Mouse (Mus musculus): Measurements from ENCODE around the gene Rnf151. TPM values are rescaled to one million over a fixed set of nuclear protein-coding genes. Genes with fewer than 3 reads are reported as not detected.
"Not testable (repeated sequence)": the region's sequence is repeated elsewhere in the genome, so short reads cannot be mapped to it uniquely, and the experiment has no call there.

Rnf151 gene
- polyA plus RNA-seq, 1 experiment from 2014 or later, result 0.18 TPM

GRCm38 (mm10) chr17:24670246-24670844 lies 47.5 kb downstream of the Rnf151 start:
- H3K27me3 ChIP-seq, result no peaks in the 10 kb centered on the region
- H3K4me1 ChIP-seq, result peaks cover 29% of the 10 kb centered on the region
- peak overlapping the region; percentile 88 for H3K27ac ChIP-seq
- no peak for ATAC-seq (ENCODE audit: low FRiP score)
- no peaks in the 10 kb centered on the region for H3K36me3 ChIP-seq
- WGBS, result 12% methylated on average over 8 of the region's 8 CpGs
- peak overlapping the region; percentile 98 for H3K9ac ChIP-seq
- no peaks in the 10 kb centered on the region for H3K9me3 ChIP-seq (replicated peaks)
- peak overlapping the region; percentile 98 for H3K4me3 ChIP-seq
- H3K4me2 ChIP-seq (replicated peaks), result peak overlapping the region; percentile 71

GRCm38 (mm10) chr17:24669545-24670245 lies 48.2 kb downstream of the Rnf151 start, which contains the start of gene Zfp598:
TSS of gene Zfp598 (plus strand) at chr17:24669687.
- no peaks in the 10 kb centered on the region for H3K9me3 ChIP-seq (replicated peaks)
- peak within 1 kb of the TSS; percentile 71 for H3K4me2 ChIP-seq (replicated peaks)
- WGBS, result 1% methylated on average over 56 of the region's 80 CpGs

GRCm38 (mm10) chr17:24669214-24669544 lies 48.7 kb downstream of the Rnf151 start:
- Histone ChIP-seq H3K9ac (peak overlapping the region; percentile 98), H3K4me2 (replicated peaks) (peak overlapping the region; percentile 71), H3K4me3 (peak overlapping the region; percentile 98), H3K27ac (peak overlapping the region; percentile 88), H3K4me1 (peaks cover 29% of the 10 kb centered on the region)
- not testable (repeated sequence) for H3K27me3 ChIP-seq; H3K9me3 ChIP-seq (replicated peaks); H3K36me3 ChIP-seq
- peak; percentile 39 for ATAC-seq (ENCODE audit: low FRiP score)
- WGBS, result 11% methylated on average over 15 of the region's 15 CpGs

More at GRCm38 (mm10) chr17:24669545-24670245, 48.2 kb downstream of the Rnf151 start, which contains the start of gene Zfp598:
- ATAC-seq (ENCODE audit: low FRiP score), result peak; percentile 99
- H3K4me1 ChIP-seq, result peaks cover 29% of the 10 kb centered on the region
- H3K36me3 ChIP-seq, result no peaks in the 10 kb centered on the region
- H3K4me3 ChIP-seq, result peak within 1 kb of the TSS; percentile 98
- H3K27me3 ChIP-seq, result no peaks in the 10 kb centered on the region
- H3K9ac ChIP-seq, result peak within 1 kb of the TSS; percentile 98
- H3K27ac ChIP-seq, result peak within 1 kb of the TSS; percentile 88

- Histone ChIP-seq H3K4me3 (no peak overlapping the region), H3K27me3 (no peaks in the 10 kb centered on the region), H3K9me3 (replicated peaks) (no peaks in the 10 kb centered on the region), H3K36me3 (no peaks in the 10 kb centered on the region), H3K9ac (no peak overlapping the region), H3K4me1 (peaks cover 29% of the 10 kb centered on the region), H3K4me2 (replicated peaks) (no peak overlapping the region), H3K27ac (no peak overlapping the region)
- WGBS, result 33% methylated on average over 6 of the region's 6 CpGs
- no peak for ATAC-seq (ENCODE audit: low FRiP score)
Measured at GRCm38 (mm10) chr17:24667416-24667815, 50.4 kb downstream of the Rnf151 start.

GRCm38 (mm10) chr17:24667011-24667410 lies 50.9 kb downstream of the Rnf151 start:
- not testable (repeated sequence) for H3K27ac ChIP-seq; H3K36me3 ChIP-seq; H3K4me3 ChIP-seq; H3K27me3 ChIP-seq; ATAC-seq (ENCODE audit: low FRiP score); H3K4me2 ChIP-seq (replicated peaks); H3K9me3 ChIP-seq (replicated peaks); H3K9ac ChIP-seq
- peaks cover 25% of the 10 kb centered on the region for H3K4me1 ChIP-seq
- 70% methylated on average over 7 of the region's 7 CpGs for WGBS

Other genes with a start within 250 kb of the Rnf151 start
- 35.3 and 39.4 TPM in 2 replicates for gene E4f1, start 247.8 kb downstream of the Rnf151 start, polyA plus RNA-seq (2016; fragmentation: Nextera tagmentation; extraction: Ambion mirVana)
- 52.5 and 57.3 TPM in 2 replicates for gene Pgp, start 247.7 kb downstream of the Rnf151 start, polyA plus RNA-seq (2016; fragmentation: Nextera tagmentation; extraction: Ambion mirVana)
- 1.2 TPM in 1 of 2 replicates, not detected in the other for gene Bricd5, start 244.2 kb downstream of the Rnf151 start, polyA plus RNA-seq (2016; fragmentation: Nextera tagmentation; extraction: Ambion mirVana)
- gene Mlst8, start 239.0 kb downstream of the Rnf151 start, polyA plus RNA-seq (2016; fragmentation: Nextera tagmentation; extraction: Ambion mirVana), result 35.2 and 36.9 TPM in 2 replicates
- 24.2 and 25.0 TPM in 2 replicates for gene Caskin1, start 229.5 kb downstream of the Rnf151 start, polyA plus RNA-seq (2016; fragmentation: Nextera tagmentation; extraction: Ambion mirVana)
- gene Traf7, start 190.1 kb downstream of the Rnf151 start, polyA plus RNA-seq (2016; fragmentation: Nextera tagmentation; extraction: Ambion mirVana), result 86.5 and 87.0 TPM in 2 replicates
- gene Rab26, start 183.9 kb downstream of the Rnf151 start, polyA plus RNA-seq (2016; fragmentation: Nextera tagmentation; extraction: Ambion mirVana), result 2.1 and 2.8 TPM in 2 replicates
- 20.5 and 25.5 TPM in 2 replicates for gene Pkd1, start 168.2 kb downstream of the Rnf151 start, polyA plus RNA-seq (2016; fragmentation: Nextera tagmentation; extraction: Ambion mirVana)
- 85.5 and 86.2 TPM in 2 replicates for gene Tsc2, start 85.4 kb downstream of the Rnf151 start, polyA plus RNA-seq (2016; fragmentation: Nextera tagmentation; extraction: Ambion mirVana)
- gene Nthl1, start 85.4 kb downstream of the Rnf151 start, polyA plus RNA-seq (2016; fragmentation: Nextera tagmentation; extraction: Ambion mirVana), result 14.4 and 15.7 TPM in 2 replicates
- 39.2 and 39.6 TPM in 2 replicates for gene Slc9a3r2, start 67.7 kb downstream of the Rnf151 start, polyA plus RNA-seq (2016; fragmentation: Nextera tagmentation; extraction: Ambion mirVana)
- gene Npw, start 59.6 kb downstream of the Rnf151 start, polyA plus RNA-seq (2016; fragmentation: Nextera tagmentation; extraction: Ambion mirVana), result not detected in 2 replicates
- gene Zfp598, start 48.4 kb downstream of the Rnf151 start, polyA plus RNA-seq (2016; fragmentation: Nextera tagmentation; extraction: Ambion mirVana), result 23.0 and 25.2 TPM in 2 replicates
- gene Syngr3, start 28.1 kb downstream of the Rnf151 start, polyA plus RNA-seq (2016; fragmentation: Nextera tagmentation; extraction: Ambion mirVana), result 30.6 and 32.1 TPM in 2 replicates
- 42.2 and 42.4 TPM in 2 replicates for gene Gfer, start 21.9 kb downstream of the Rnf151 start, polyA plus RNA-seq (2016; fragmentation: Nextera tagmentation; extraction: Ambion mirVana)
- 3.6 and 4.8 TPM in 2 replicates for gene Noxo1, start 21.8 kb downstream of the Rnf151 start, polyA plus RNA-seq (2016; fragmentation: Nextera tagmentation; extraction: Ambion mirVana)
- gene Tbl3, start 10.4 kb downstream of the Rnf151 start, polyA plus RNA-seq (2016; fragmentation: Nextera tagmentation; extraction: Ambion mirVana), result 76.9 and 79.7 TPM in 2 replicates
- gene Rps2, start 53 bp upstream of the Rnf151 start, polyA plus RNA-seq (2016; fragmentation: Nextera tagmentation; extraction: Ambion mirVana), result 795 and 841 TPM in 2 replicates
- gene Ndufb10, start 6.4 kb upstream of the Rnf151 start, polyA plus RNA-seq (2016; fragmentation: Nextera tagmentation; extraction: Ambion mirVana), result 199 and 214 TPM in 2 replicates
- gene Rpl3l, start 9.8 kb upstream of the Rnf151 start, polyA plus RNA-seq (2016; fragmentation: Nextera tagmentation; extraction: Ambion mirVana), result not detected in 2 replicates
- gene Msrb1, start 18.6 kb upstream of the Rnf151 start, polyA plus RNA-seq (2016; fragmentation: Nextera tagmentation; extraction: Ambion mirVana), result 21.8 and 22.6 TPM in 2 replicates
- gene Hs3st6, start 34.9 kb upstream of the Rnf151 start, polyA plus RNA-seq (2016; fragmentation: Nextera tagmentation; extraction: Ambion mirVana), result 2.5 and 4.8 TPM in 2 replicates
- not detected in 2 replicates for gene Meiob, start 86.2 kb upstream of the Rnf151 start, polyA plus RNA-seq (2016; fragmentation: Nextera tagmentation; extraction: Ambion mirVana)
- 32.3 and 32.4 TPM in 2 replicates for gene Hagh, start 122.1 kb upstream of the Rnf151 start, polyA plus RNA-seq (2016; fragmentation: Nextera tagmentation; extraction: Ambion mirVana)
- 18.6 and 20.9 TPM in 2 replicates for gene Fahd1, start 132.3 kb upstream of the Rnf151 start, polyA plus RNA-seq (2016; fragmentation: Nextera tagmentation; extraction: Ambion mirVana)
- 0.23 and 0.36 TPM in 2 replicates for gene Igfals, start 147.9 kb upstream of the Rnf151 start, polyA plus RNA-seq (2016; fragmentation: Nextera tagmentation; extraction: Ambion mirVana)
- 62.3 and 63.5 TPM in 2 replicates for gene Nubp2, start 168.3 kb upstream of the Rnf151 start, polyA plus RNA-seq (2016; fragmentation: Nextera tagmentation; extraction: Ambion mirVana)
- gene Spsb3, start 168.6 kb upstream of the Rnf151 start, polyA plus RNA-seq (2016; fragmentation: Nextera tagmentation; extraction: Ambion mirVana), result 51.5 and 54.8 TPM in 2 replicates
- gene Eme2, start 177.0 kb upstream of the Rnf151 start, polyA plus RNA-seq (2016; fragmentation: Nextera tagmentation; extraction: Ambion mirVana), result 39.3 and 45.5 TPM in 2 replicates
- 85.1 and 86.7 TPM in 2 replicates for gene Mrps34, start 177.1 kb upstream of the Rnf151 start, polyA plus RNA-seq (2016; fragmentation: Nextera tagmentation; extraction: Ambion mirVana)
- 49.8 and 50.4 TPM in 2 replicates for gene Nme3, start 178.4 kb upstream of the Rnf151 start, polyA plus RNA-seq (2016; fragmentation: Nextera tagmentation; extraction: Ambion mirVana)
- gene Mapk8ip3, start 218.9 kb upstream of the Rnf151 start, polyA plus RNA-seq (2016; fragmentation: Nextera tagmentation; extraction: Ambion mirVana), result 84.7 and 86.0 TPM in 2 replicates
- 210 and 212 TPM in 2 replicates for gene Jpt2, start 242.6 kb upstream of the Rnf151 start, polyA plus RNA-seq (2016; fragmentation: Nextera tagmentation; extraction: Ambion mirVana)